Mouse (Mus musculus): ENCODE measurements around the gene Lrp6. TPM values are rescaled to one million over a fixed set of nuclear protein-coding genes. Genes with fewer than 3 reads are reported as not detected.

Lrp6 gene
- polyA plus RNA-seq, 1 experiment from 2014 or later, result 35.0 TPM

GRCm38 (mm10) chr6:134439401-134440021, 127.3 kb downstream of the Lrp6 start:
- DNase-seq (ENCODE audit: low spot score) (peak; percentile 76), ATAC-seq (replicated peaks; ENCODE audit: low FRiP score, low TSS enrichment, low read depth) (no peak; the same call in 1 of the 2 replicates)
- Histone ChIP-seq H3K9ac (ENCODE audit: low read length) (no peak overlapping the region), H3K4me2 (ENCODE audit: low read length) (peak overlapping the region; percentile 50), H3K27me3 (replicated peaks; ENCODE audit: control insufficient read depth, insufficient read depth, low read length) (no peaks in the 10 kb centered on the region), H3K4me3 (ENCODE audit: low read depth, low read length) (peak overlapping the region; percentile 20), H3K9me3 (ENCODE audit: control insufficient read depth, low read length) (no peaks in the 10 kb centered on the region), H3K4me1 (replicated peaks; ENCODE audit: control insufficient read depth, insufficient read depth, low read length) (peaks cover 8% of the 10 kb centered on the region; the same call in 1 of the 2 replicates), H3K36me3 (ENCODE audit: control insufficient read depth, insufficient read depth, low read length) (no peaks in the 10 kb centered on the region), H3K27ac (ENCODE audit: low read depth) (peak overlapping the region; percentile 43)
- WGBS, result 15% methylated on average over 23 of the region's 23 CpGs

DNA sequence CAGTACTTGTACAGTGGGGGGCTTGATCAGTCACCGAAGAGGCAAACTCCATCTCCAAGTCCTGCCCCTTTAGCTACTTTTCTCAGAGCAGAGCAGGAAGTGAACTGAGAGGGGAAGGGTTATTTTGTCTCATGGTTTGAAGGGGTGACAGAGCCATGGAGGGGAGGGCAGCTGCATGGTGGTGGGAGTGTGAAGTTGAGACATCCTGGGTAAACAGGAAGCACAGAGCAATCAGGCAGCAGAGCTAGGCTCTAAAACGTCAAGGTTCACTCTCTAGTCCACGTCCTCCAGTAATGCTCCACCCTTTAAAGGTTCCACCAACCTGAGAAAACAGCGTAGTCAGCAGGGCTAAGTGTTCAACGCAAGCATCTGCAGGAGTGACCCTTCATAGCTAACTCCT, 129.8 kb downstream of the Lrp6 start:
- no peak overlapping the region for H3K27ac ChIP-seq (ENCODE audit: low read depth)
- no peaks in the 10 kb centered on the region for H3K27me3 ChIP-seq (replicated peaks; ENCODE audit: control insufficient read depth, insufficient read depth, low read length)
- H3K9me3 ChIP-seq (ENCODE audit: control insufficient read depth, low read length), result no peaks in the 10 kb centered on the region
- no peaks in the 10 kb centered on the region for H3K36me3 ChIP-seq (ENCODE audit: control insufficient read depth, insufficient read depth, low read length)
- ATAC-seq (replicated peaks; ENCODE audit: low FRiP score, low TSS enrichment, low read depth) (no peak), DNase-seq (ENCODE audit: low spot score) (no peak)
- H3K4me3 ChIP-seq (ENCODE audit: low read depth, low read length), result no peak overlapping the region
- H3K4me2 ChIP-seq (ENCODE audit: low read length), result no peak overlapping the region
- no peak overlapping the region for H3K9ac ChIP-seq (ENCODE audit: low read length)
- WGBS, result 66% methylated on average over 5 of the region's 5 CpGs
- H3K4me1 ChIP-seq (replicated peaks; ENCODE audit: control insufficient read depth, insufficient read depth, low read length), result no peaks in the 10 kb centered on the region

GRCm38 (mm10) chr6:134434866-134435390, 131.8 kb downstream of the Lrp6 start:
- no peak for ATAC-seq (replicated peaks; ENCODE audit: low FRiP score, low TSS enrichment, low read depth)
- 75% methylated on average over 9 of the region's 9 CpGs for WGBS

GRCm38 (mm10) chr6:134434044-134434443, 132.7 kb downstream of the Lrp6 start:
- Histone ChIP-seq H3K9ac (ENCODE audit: low read length) (no peak overlapping the region), H3K27ac (ENCODE audit: low read depth) (no peak overlapping the region), H3K4me1 (replicated peaks; ENCODE audit: control insufficient read depth, insufficient read depth, low read length) (no peaks in the 10 kb centered on the region), H3K36me3 (ENCODE audit: control insufficient read depth, insufficient read depth, low read length) (no peaks in the 10 kb centered on the region), H3K9me3 (ENCODE audit: control insufficient read depth, low read length) (no peaks in the 10 kb centered on the region), H3K27me3 (replicated peaks; ENCODE audit: control insufficient read depth, insufficient read depth, low read length) (no peaks in the 10 kb centered on the region), H3K4me3 (ENCODE audit: low read depth, low read length) (no peak overlapping the region), H3K4me2 (ENCODE audit: low read length) (no peak overlapping the region)
- no peak for ATAC-seq (replicated peaks; ENCODE audit: low FRiP score, low TSS enrichment, low read depth)
- DNase-seq (ENCODE audit: low spot score), result no peak
- 85% methylated on average over 6 of the region's 6 CpGs for WGBS

More at GRCm38 (mm10) chr6:134434866-134435390, 131.8 kb downstream of the Lrp6 start:
- H3K4me2 ChIP-seq (ENCODE audit: low read length), result no peak overlapping the region
- H3K27ac ChIP-seq (ENCODE audit: low read depth), result no peak overlapping the region
- H3K9me3 ChIP-seq (ENCODE audit: control insufficient read depth, low read length), result no peaks in the 10 kb centered on the region
- no peaks in the 10 kb centered on the region for H3K27me3 ChIP-seq (replicated peaks; ENCODE audit: control insufficient read depth, insufficient read depth, low read length)
- H3K36me3 ChIP-seq (ENCODE audit: control insufficient read depth, insufficient read depth, low read length), result no peaks in the 10 kb centered on the region
- no peak overlapping the region for H3K9ac ChIP-seq (ENCODE audit: low read length)
- DNase-seq (ENCODE audit: low spot score), result no peak
- H3K4me3 ChIP-seq (ENCODE audit: low read depth, low read length), result no peak overlapping the region
- no peaks in the 10 kb centered on the region for H3K4me1 ChIP-seq (replicated peaks; ENCODE audit: control insufficient read depth, insufficient read depth, low read length)

DNA sequence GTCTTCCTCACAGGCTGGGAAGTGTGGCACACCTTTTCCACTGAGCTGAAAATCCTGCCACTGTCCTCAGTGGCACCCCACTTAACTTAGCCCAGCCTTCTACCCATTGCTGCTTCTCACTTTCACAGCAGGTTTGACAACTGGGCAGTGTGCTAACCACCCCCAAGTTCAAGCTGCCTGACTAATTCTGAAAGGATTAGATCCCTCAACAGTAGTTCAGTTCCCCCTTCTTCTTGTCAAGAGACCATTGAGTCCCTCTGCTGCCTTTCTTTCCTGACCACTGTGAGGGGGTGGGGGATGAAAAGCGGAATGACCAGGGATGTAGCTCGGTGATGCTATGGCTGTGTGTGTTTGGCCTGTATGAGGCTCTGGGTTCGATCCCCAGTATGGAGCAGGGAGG, 133.5 kb downstream of the Lrp6 start:
- H3K9ac ChIP-seq (ENCODE audit: low read length), result no peak overlapping the region
- no peak overlapping the region for H3K4me2 ChIP-seq (ENCODE audit: low read length)
- H3K36me3 ChIP-seq (ENCODE audit: control insufficient read depth, insufficient read depth, low read length), result no peaks in the 10 kb centered on the region
- no peaks in the 10 kb centered on the region for H3K27me3 ChIP-seq (replicated peaks; ENCODE audit: control insufficient read depth, insufficient read depth, low read length)
- ATAC-seq (replicated peaks; ENCODE audit: low FRiP score, low TSS enrichment, low read depth) (no peak), DNase-seq (ENCODE audit: low spot score) (no peak)
- H3K4me3 ChIP-seq (ENCODE audit: low read depth, low read length), result no peak overlapping the region
- no peaks in the 10 kb centered on the region; the same call in 1 of the 2 replicates for H3K4me1 ChIP-seq (replicated peaks; ENCODE audit: control insufficient read depth, insufficient read depth, low read length)
- no peak overlapping the region for H3K27ac ChIP-seq (ENCODE audit: low read depth)
- WGBS, result 94% methylated on average over 3 of the region's 3 CpGs
- H3K9me3 ChIP-seq (ENCODE audit: control insufficient read depth, low read length), result no peaks in the 10 kb centered on the region

DNA sequence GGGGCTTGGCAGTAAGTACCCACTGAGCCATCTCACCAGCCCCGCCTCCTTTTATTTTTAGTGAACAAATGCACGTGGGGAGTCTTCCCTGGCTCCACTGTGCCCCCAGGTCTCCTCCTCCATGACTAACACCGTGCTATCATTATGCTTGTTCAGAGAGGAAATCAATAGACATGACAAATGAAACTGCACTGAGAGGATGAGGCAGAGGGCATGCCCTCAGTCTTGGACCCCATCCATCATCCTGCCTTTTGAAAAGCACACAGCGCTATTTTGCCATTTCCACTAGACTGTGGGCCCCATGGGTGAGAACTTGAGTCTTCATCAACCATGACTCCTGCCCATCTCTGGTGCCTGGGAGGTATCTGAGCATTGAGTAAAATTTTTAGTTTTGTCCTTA, 135.2 kb downstream of the Lrp6 start:
- H3K27me3 ChIP-seq (replicated peaks; ENCODE audit: control insufficient read depth, insufficient read depth, low read length), result no peaks in the 10 kb centered on the region
- WGBS, result 48% methylated on average over 4 of the region's 4 CpGs

DNA sequence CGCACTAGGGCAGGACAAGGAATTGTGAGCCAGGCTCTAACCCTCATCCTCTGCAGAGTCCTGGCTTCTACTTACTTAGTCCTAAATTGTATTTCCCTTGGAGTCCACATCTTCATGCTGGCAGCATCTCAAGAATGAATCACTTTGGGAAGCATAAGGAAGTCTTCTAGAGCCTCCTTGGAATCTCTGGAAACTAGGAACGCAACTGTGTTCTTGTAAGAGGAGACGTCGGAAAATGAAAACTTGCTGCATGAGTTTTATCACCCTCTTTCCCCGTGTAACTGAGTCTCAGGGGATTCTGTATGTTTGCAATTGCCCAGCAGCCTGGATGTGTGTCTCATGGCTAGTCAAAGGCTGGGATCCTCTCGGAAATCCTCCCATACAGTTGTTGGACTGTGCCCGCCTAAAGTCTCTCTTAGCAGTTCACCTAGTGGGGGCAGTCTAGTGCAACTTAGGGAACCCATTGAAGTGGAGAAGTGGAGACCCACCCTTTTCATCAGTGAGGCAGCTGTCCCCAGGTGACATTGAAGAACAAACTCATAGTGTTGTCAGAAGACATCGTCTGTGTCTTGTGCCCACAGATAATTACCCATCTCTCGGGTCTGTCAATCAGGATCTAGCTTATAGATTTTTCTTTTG, 136.5 kb downstream of the Lrp6 start:
- DNase-seq (ENCODE audit: low spot score), result no peak
- no peak overlapping the region for H3K4me3 ChIP-seq (ENCODE audit: low read depth, low read length)
- no peaks in the 10 kb centered on the region for H3K27me3 ChIP-seq (replicated peaks; ENCODE audit: control insufficient read depth, insufficient read depth, low read length)
- no peak for ATAC-seq (replicated peaks; ENCODE audit: low FRiP score, low TSS enrichment, low read depth)
- 71% methylated on average over 9 of the region's 9 CpGs for WGBS
- H3K9ac ChIP-seq (ENCODE audit: low read length), result no peak overlapping the region
- no peak overlapping the region for H3K27ac ChIP-seq (ENCODE audit: low read depth)
- no peak overlapping the region for H3K4me2 ChIP-seq (ENCODE audit: low read length)
- no peaks in the 10 kb centered on the region for H3K9me3 ChIP-seq (ENCODE audit: control insufficient read depth, low read length)
- H3K36me3 ChIP-seq (ENCODE audit: control insufficient read depth, insufficient read depth, low read length), result no peaks in the 10 kb centered on the region
- no peaks in the 10 kb centered on the region; the same call in 1 of the 2 replicates for H3K4me1 ChIP-seq (replicated peaks; ENCODE audit: control insufficient read depth, insufficient read depth, low read length)

More for the DNA sequence above, 135.2 kb downstream of the Lrp6 start:
- no peak overlapping the region for H3K4me3 ChIP-seq (ENCODE audit: low read depth, low read length)
- no peak for DNase-seq (ENCODE audit: low spot score)
- H3K9me3 ChIP-seq (ENCODE audit: control insufficient read depth, low read length), result no peaks in the 10 kb centered on the region
- no peaks in the 10 kb centered on the region for H3K36me3 ChIP-seq (ENCODE audit: control insufficient read depth, insufficient read depth, low read length)
- no peak overlapping the region for H3K4me2 ChIP-seq (ENCODE audit: low read length)
- no peaks in the 10 kb centered on the region; the same call in 1 of the 2 replicates for H3K4me1 ChIP-seq (replicated peaks; ENCODE audit: control insufficient read depth, insufficient read depth, low read length)
- ATAC-seq (replicated peaks; ENCODE audit: low FRiP score, low TSS enrichment, low read depth), result no peak
- no peak overlapping the region for H3K27ac ChIP-seq (ENCODE audit: low read depth)
- no peak overlapping the region for H3K9ac ChIP-seq (ENCODE audit: low read length)

DNA sequence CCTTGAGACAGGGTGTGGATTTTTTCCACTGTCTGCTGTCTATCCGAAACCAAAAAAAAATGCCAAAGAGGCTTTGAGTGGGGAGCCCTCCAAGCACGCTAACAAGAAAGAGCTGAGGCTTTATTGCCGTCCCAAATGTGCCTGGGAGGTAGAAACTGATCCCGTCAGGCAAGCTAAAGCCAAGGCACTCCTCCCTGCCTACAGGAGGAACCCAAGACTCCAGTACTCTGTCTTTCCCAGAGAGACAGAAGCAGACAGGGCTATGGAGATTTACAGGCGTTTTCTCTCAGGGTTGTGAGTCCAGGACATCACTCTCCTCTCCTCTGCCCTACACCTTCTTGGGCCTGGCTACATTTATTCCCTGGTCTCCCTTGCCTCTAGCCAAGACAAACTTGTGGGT, 138.3 kb downstream of the Lrp6 start:
- H3K36me3 ChIP-seq (ENCODE audit: control insufficient read depth, insufficient read depth, low read length), result no peaks in the 10 kb centered on the region
- H3K9ac ChIP-seq (ENCODE audit: low read length), result no peak overlapping the region
- ATAC-seq (replicated peaks; ENCODE audit: low FRiP score, low TSS enrichment, low read depth), result no peak
- DNase-seq (ENCODE audit: low spot score), result no peak
- H3K9me3 ChIP-seq (ENCODE audit: control insufficient read depth, low read length), result no peaks in the 10 kb centered on the region
- H3K27ac ChIP-seq (ENCODE audit: low read depth), result no peak overlapping the region
- H3K27me3 ChIP-seq (replicated peaks; ENCODE audit: control insufficient read depth, insufficient read depth, low read length), result no peaks in the 10 kb centered on the region
- H3K4me1 ChIP-seq (replicated peaks; ENCODE audit: control insufficient read depth, insufficient read depth, low read length), result no peaks in the 10 kb centered on the region; the same call in 1 of the 2 replicates
- H3K4me2 ChIP-seq (ENCODE audit: low read length), result 0 out of 2 replicates have a peak overlapping the region, but pooled peaks have one; percentile 4
- 61% methylated on average over 5 of the region's 5 CpGs for WGBS
- H3K4me3 ChIP-seq (ENCODE audit: low read depth, low read length), result no peak overlapping the region

Measured in intestine, embryonic 14.5 days (tissue).